Mouse (Mus musculus) layer of hippocampus, adult 8-10 months (tissue): Measurements from ENCODE around the gene B230217C12Rik. TPM values are rescaled to one million over a fixed set of nuclear protein-coding genes. Genes with fewer than 3 reads are reported as not detected.
"Not testable (repeated sequence)": the region's sequence is repeated elsewhere in the genome, so short reads cannot be mapped to it uniquely, and the experiment has no call there.

ENCODE experiments used
- DNase-seq, 2 experiments: peaks; one replicate each; pipeline ENCODE4 v3.0.0; 2022; ENCODE audit warnings: low spot score in 2 of 2
- total RNA-seq, 4 experiments: library from RNA; stranded (reverse); gene quantifications; 2 replicates each; pipeline ENCODE4 v1.2.4; 2022

B230217C12Rik gene
- total RNA-seq, 4 experiments from 2014 or later: 58.6 to 70.2 (median 68.1) TPM

- no peak for DNase-seq
Observed at GRCm38 (mm10) chr11:97824895-97825294, 15.7 kb upstream of the B230217C12Rik start.

- no peak for DNase-seq
Observed at GRCm38 (mm10) chr11:97825295-97825694, 15.3 kb upstream of the B230217C12Rik start.

GRCm38 (mm10) chr11:97825971-97826370 lies 14.6 kb upstream of the B230217C12Rik start:
- DNase-seq: no peak

- no peak for DNase-seq
Observed at GRCm38 (mm10) chr11:97826414-97826813, 14.2 kb upstream of the B230217C12Rik start.

GRCm38 (mm10) chr11:97827654-97828053 lies 12.9 kb upstream of the B230217C12Rik start:
- DNase-seq: no peak

GRCm38 (mm10) chr11:97829365-97829764 lies 11.2 kb upstream of the B230217C12Rik start:
- no peak for DNase-seq

GRCm38 (mm10) chr11:97829913-97830476 lies 10.6 kb upstream of the B230217C12Rik start:
- no peak for DNase-seq

GRCm38 (mm10) chr11:97830501-97830900 lies 10.1 kb upstream of the B230217C12Rik start:
- no peak for DNase-seq

- no peak for DNase-seq
Observed at GRCm38 (mm10) chr11:97832001-97832400, 8.6 kb upstream of the B230217C12Rik start.

- DNase-seq: no peak
Observed at GRCm38 (mm10) chr11:97833352-97833751, 7.2 kb upstream of the B230217C12Rik start.

GRCm38 (mm10) chr11:97836541-97836940 lies 4.0 kb upstream of the B230217C12Rik start:
- DNase-seq: no peak

GRCm38 (mm10) chr11:97837051-97837450 lies 3.5 kb upstream of the B230217C12Rik start:
- DNase-seq: not testable (repeated sequence)

- no peak for DNase-seq
Observed at GRCm38 (mm10) chr11:97837641-97838149, 2.9 kb upstream of the B230217C12Rik start.

- no peak for DNase-seq
Observed at GRCm38 (mm10) chr11:97838779-97839440, 1.7 kb upstream of the B230217C12Rik start.

GRCm38 (mm10) chr11:97839441-97840134 lies 992 bp upstream of the B230217C12Rik start:
- no peak for DNase-seq

GRCm38 (mm10) chr11:97840135-97840490 lies 467 bp upstream of the B230217C12Rik start:
- DNase-seq: no peak

GRCm38 (mm10) chr11:97840991-97841661 lies 546 bp downstream of the B230217C12Rik start:
- peak; percentile 91 to 93 for DNase-seq

- no peak for DNase-seq
Observed at GRCm38 (mm10) chr11:97842001-97842400, 1.4 kb downstream of the B230217C12Rik start.

- DNase-seq: no peak
Observed at GRCm38 (mm10) chr11:97850367-97850766, 9.8 kb downstream of the B230217C12Rik start.

- no peak for DNase-seq
Observed at GRCm38 (mm10) chr11:97851601-97852000, 11.0 kb downstream of the B230217C12Rik start.

GRCm38 (mm10) chr11:97855473-97855872 lies 14.9 kb downstream of the B230217C12Rik start:
- no peak for DNase-seq

GRCm38 (mm10) chr11:97862148-97862547 lies 21.6 kb downstream of the B230217C12Rik start:
- DNase-seq: no peak
